ENCODE assay signal across 14 mouse cellular contexts in genomic region chr6:54767746-54768145, GRCm38 (mm10).
"Had no signal": no experiment of that assay in that cellular context is flagged by ENCODE, and none has a peak within 500 bp of the region (broad histone marks: within the 10 kb centered on the region; RNA-seq: fewer than 3 reads in every experiment).

No protein-coding gene starts in this region.

- DNase-seq: layer of hippocampus, adult 9-11 months; layer of hippocampus, postnatal 36 days; lung, embryonic 14.5 days; lung, postnatal 10 days; lung, postnatal 4 days; right cerebral cortex, adult 18-20 months; right cerebral cortex, postnatal 25 days; thymus, adult 18-20 months; thymus, postnatal 14 days had no signal

- H3K9me3 ChIP-seq: limb, embryonic 15.5 days; liver, embryonic 12.5 days; neural tube, embryonic 13.5 days had no signal

- H3K27me3 ChIP-seq: liver, embryonic 12.5 days had no signal

- H3K27ac ChIP-seq: limb, embryonic 15.5 days; liver, embryonic 12.5 days; neural tube, embryonic 13.5 days had no signal

- H3K4me3 ChIP-seq: limb, embryonic 15.5 days; liver, embryonic 12.5 days; neural tube, embryonic 13.5 days had no signal

- H3K4me1 ChIP-seq: limb, embryonic 15.5 days; neural tube, embryonic 13.5 days had no signal

- H3K4me2 ChIP-seq: limb, embryonic 15.5 days; liver, embryonic 12.5 days; lung, embryonic 14.5 days; midbrain, embryonic 11.5 days; neural tube, embryonic 13.5 days had no signal

- ATAC-seq: liver, embryonic 12.5 days; midbrain, embryonic 16.5 days had no signal

- H3K36me3 ChIP-seq: limb, embryonic 15.5 days; liver, embryonic 12.5 days; neural tube, embryonic 13.5 days had no signal

- H3K9ac ChIP-seq: limb, embryonic 15.5 days; liver, embryonic 12.5 days; lung, embryonic 14.5 days; neural tube, embryonic 13.5 days had no signal
